Mouse (Mus musculus) liver, embryonic 15.5 days (tissue): ENCODE data around the gene Catsperz. TPM values are rescaled to one million over a fixed set of nuclear protein-coding genes. Genes with fewer than 3 reads are reported as not detected.
"Not testable (repeated sequence)": the region's sequence is repeated elsewhere in the genome, so short reads cannot be mapped to it uniquely, and the experiment has no call there.

ENCODE experiments used
- ATAC-seq: fragments of 200-750 bp; cut with Nextera tagmentation; 2 replicates; pipeline ENCODE4 v1.8.0; 2017; ENCODE audit warnings: moderate number of reproducible peaks, mild to moderate bottlenecking, moderate library complexity; ENCODE audit not compliant: insufficient read depth
- H3K27ac ChIP-seq: fragments of 300-500 bp; sonication (generic); replicated peaks from 2 replicates; pipeline ENCODE4 v1.5.1; 2015; ENCODE audit warnings: mild to moderate bottlenecking, inconsistent platforms
- H3K27me3 ChIP-seq: fragments of 300-500 bp; sonication (generic); 2 replicates; pipeline ENCODE4 v1.6.1; 2015; ENCODE audit warnings: mild to moderate bottlenecking, inconsistent platforms
- H3K36me3 ChIP-seq: fragments of 300-500 bp; sonication (generic); replicated peaks from 2 replicates; pipeline ENCODE4 v1.6.1; 2015; ENCODE audit warnings: moderate library complexity, mild to moderate bottlenecking, inconsistent platforms
- H3K4me1 ChIP-seq: fragments of 300-500 bp; sonication (generic); replicated peaks from 2 replicates; pipeline ENCODE4 v1.6.1; 2015; ENCODE audit warnings: inconsistent platforms
- H3K4me2 ChIP-seq: fragments of 300-500 bp; sonication (generic); 2 replicates; pipeline ENCODE4 v1.6.1; 2015; ENCODE audit warnings: moderate library complexity, mild to moderate bottlenecking, inconsistent platforms
- H3K4me3 ChIP-seq: fragments of 300-500 bp; sonication (generic); replicated peaks from 2 replicates; pipeline ENCODE4 v1.5.1; 2015; ENCODE audit warnings: mild to moderate bottlenecking, inconsistent platforms
- H3K9ac ChIP-seq: fragments of 300-500 bp; sonication (generic); 2 replicates; pipeline ENCODE4 v1.6.1; 2015; ENCODE audit warnings: moderate library complexity, mild to moderate bottlenecking, inconsistent platforms
- H3K9me3 ChIP-seq: fragments of 300-500 bp; sonication (generic); replicated peaks from 2 replicates; pipeline ENCODE4 v1.6.1; 2016; ENCODE audit warnings: inconsistent platforms
- WGBS: fragments of 180-500 bp; shearing (Covaris S2); methylation state at CpG from one replicate; pipeline ENCODE4 v1.1.7; 2015; ENCODE audit warnings: mixed read lengths; ENCODE audit not compliant: insufficient replicate concordance; 5-methylcytosine and 5-hydroxymethylcytosine counted together
- polyA plus RNA-seq: library from polyadenylated mRNA; unstranded; fragments of >200 nt; fragmentation: Nextera tagmentation; extraction: Ambion mirVana; gene quantifications from 2 replicates; pipeline ENCODE4 v1.2.1, GENCODE M21; 2015

The Catsperz gene
- polyA plus RNA-seq, 1 experiment from 2014 or later, result 0.59 TPM

DNA sequence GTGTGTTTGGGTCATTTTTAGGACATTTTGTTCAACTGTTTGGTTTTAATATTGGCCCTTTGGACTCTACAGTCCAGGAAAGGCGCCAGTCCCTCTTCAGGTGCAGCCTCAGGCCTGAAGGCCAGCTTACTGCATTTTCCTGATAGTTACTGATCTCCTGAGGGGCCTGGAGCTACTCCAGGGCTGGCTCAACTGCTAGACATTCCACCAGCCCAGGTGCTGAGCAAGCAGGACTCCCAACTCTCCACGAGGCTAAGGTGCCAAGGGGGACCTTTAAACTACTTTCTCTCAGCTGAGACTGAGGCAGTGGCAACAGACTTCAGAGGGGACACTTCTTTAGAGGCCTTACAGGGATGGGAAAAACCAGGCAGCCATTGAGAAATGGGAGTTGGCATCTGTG, 20.3 kb downstream of the Catsperz start:
- H3K27ac ChIP-seq, result no peak overlapping the region
- ATAC-seq, result no peak
- H3K4me1 ChIP-seq, result peaks cover 27% of the 10 kb centered on the region
- peaks cover 31% of the 10 kb centered on the region for H3K36me3 ChIP-seq
- H3K9me3 ChIP-seq, result 0 out of 2 replicates have a peak, but pooled peaks cover 3% of the 10 kb centered on the region
- H3K27me3 ChIP-seq, result no peaks in the 10 kb centered on the region
- H3K4me3 ChIP-seq, result no peak overlapping the region
- 62% methylated on average over 2 of the region's 2 CpGs for WGBS
- no peak overlapping the region for H3K9ac ChIP-seq
- H3K4me2 ChIP-seq, result no peak overlapping the region

GRCm38 (mm10) chr19:6903031-6903430, 22.1 kb downstream of the Catsperz start:
- H3K4me2 ChIP-seq, result no peak overlapping the region
- peaks cover 13% of the 10 kb centered on the region for H3K4me1 ChIP-seq
- no peak overlapping the region for H3K9ac ChIP-seq
- H3K27ac ChIP-seq, result no peak overlapping the region
- H3K9me3 ChIP-seq, result 0 out of 2 replicates have a peak, but pooled peaks cover 3% of the 10 kb centered on the region
- 78% methylated on average over 1 of the region's 1 CpGs for WGBS
- no peak for ATAC-seq
- H3K4me3 ChIP-seq, result no peak overlapping the region
- H3K27me3 ChIP-seq, result no peaks in the 10 kb centered on the region
- peaks cover 31% of the 10 kb centered on the region for H3K36me3 ChIP-seq

- Histone ChIP-seq H3K27ac (no peak overlapping the region), H3K9ac (no peak overlapping the region), H3K4me3 (no peak overlapping the region), H3K9me3 (0 out of 2 replicates have a peak, but pooled peaks cover 3% of the 10 kb centered on the region), H3K4me1 (no peaks in the 10 kb centered on the region), H3K36me3 (0 out of 2 replicates have a peak, but pooled peaks cover 2% of the 10 kb centered on the region), H3K27me3 (no peaks in the 10 kb centered on the region), H3K4me2 (no peak overlapping the region)
- ATAC-seq, result no peak
- 63% methylated on average over 4 of the region's 4 CpGs for WGBS
Observed at GRCm38 (mm10) chr19:6899641-6900040, 25.5 kb downstream of the Catsperz start.

DNA sequence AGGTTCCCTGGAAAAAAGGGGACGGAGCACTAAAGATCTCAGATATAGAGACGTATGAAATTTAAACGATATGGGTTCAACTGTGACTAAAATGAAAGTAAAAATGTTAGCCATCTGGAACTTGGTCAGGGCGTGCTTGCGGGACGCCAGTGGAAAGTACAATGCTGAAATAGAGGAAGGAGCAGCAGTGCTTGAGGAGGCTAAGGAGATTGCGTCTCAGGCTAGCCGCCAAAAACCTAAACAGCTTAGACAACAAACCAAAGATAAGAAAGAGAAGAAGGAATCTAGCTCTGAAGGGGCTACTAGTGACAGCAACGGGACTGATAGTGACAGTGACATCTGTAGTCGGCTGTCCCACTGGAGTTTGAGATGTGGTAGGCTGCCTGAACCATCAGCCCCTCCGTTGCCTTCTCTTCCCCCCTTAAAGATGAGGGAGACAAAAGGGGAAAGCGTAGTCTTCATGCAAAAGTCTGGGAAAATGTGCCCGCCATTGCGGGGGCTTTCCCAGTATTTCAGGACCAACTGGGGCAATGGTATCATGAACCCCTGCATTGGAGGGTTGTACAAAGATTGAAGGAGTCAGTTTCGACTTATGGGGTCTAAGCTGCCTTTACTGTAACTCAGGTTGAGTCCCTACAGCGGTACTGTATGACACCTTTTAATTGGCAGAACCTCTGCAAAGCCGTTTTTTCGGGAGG, 29.4 kb downstream of the Catsperz start:
- ATAC-seq, H3K27me3 ChIP-seq, H3K9ac ChIP-seq, H3K27ac ChIP-seq, H3K4me1 ChIP-seq, H3K9me3 ChIP-seq, H3K4me3 ChIP-seq, H3K36me3 ChIP-seq, H3K4me2 ChIP-seq: not testable (repeated sequence)
- WGBS, result 60% methylated on average over 18 of the region's 18 CpGs

- Histone ChIP-seq H3K36me3 (no peaks in the 10 kb centered on the region), H3K9me3 (no peaks in the 10 kb centered on the region), H3K4me2 (no peak overlapping the region), H3K9ac (no peak overlapping the region), H3K4me1 (no peaks in the 10 kb centered on the region), H3K27me3 (no peaks in the 10 kb centered on the region), H3K27ac (no peak overlapping the region), H3K4me3 (no peak overlapping the region)
- 79% methylated on average over 14 of the region's 14 CpGs for WGBS
- no peak for ATAC-seq
Observed at GRCm38 (mm10) chr19:6893731-6894451, 31.3 kb downstream of the Catsperz start.

DNA sequence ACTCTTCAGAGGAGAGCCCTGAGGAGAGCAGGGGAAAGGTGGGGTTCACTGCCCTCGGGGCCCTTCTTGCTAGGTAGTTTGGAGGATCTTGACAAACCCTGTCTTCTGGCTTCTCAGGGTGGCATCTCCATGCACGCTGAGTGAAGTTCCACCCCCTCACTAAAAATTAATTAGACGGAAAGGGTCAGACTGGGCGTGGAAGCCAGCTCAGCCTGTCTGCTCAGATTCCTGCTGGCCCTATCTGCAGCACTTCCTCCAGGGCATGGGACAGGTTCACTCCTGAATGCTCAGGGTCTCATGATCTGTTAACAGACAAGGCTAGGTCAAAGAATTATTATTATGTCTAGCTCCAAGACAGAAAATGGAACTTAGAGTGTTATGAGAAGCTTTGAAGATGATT, 32.7 kb downstream of the Catsperz start:
- Histone ChIP-seq H3K9me3 (no peaks in the 10 kb centered on the region), H3K27ac (no peak overlapping the region), H3K4me2 (no peak overlapping the region), H3K27me3 (no peaks in the 10 kb centered on the region), H3K9ac (no peak overlapping the region), H3K36me3 (no peaks in the 10 kb centered on the region), H3K4me1 (no peaks in the 10 kb centered on the region), H3K4me3 (no peak overlapping the region)
- WGBS, result 49% methylated on average over 4 of the region's 4 CpGs
- ATAC-seq, result no peak

DNA sequence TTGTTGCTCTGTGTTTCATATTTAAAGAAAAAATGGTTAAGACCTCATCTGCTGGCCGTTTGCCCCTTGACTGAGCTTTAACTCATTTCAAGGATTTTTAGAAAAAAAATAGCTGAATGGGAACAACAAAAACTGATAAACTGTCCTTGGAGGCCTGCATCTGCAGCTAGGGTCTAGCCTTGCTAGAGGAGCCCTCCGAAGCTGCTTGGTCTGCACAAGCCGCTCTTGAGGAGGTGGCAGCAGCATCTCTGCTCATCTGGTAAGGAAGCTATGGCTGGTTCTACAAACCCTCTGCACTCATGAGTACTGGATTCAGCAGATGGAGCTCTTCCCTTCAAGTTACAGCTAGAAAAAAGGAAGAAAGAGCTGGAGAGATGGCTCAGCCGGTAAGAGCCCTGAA, 47.2 kb downstream of the Catsperz start:
- WGBS, result 67% methylated on average over 4 of the region's 4 CpGs
- Histone ChIP-seq H3K27ac (no peak overlapping the region), H3K9ac (no peak overlapping the region), H3K4me3 (no peak overlapping the region), H3K4me2 (no peak overlapping the region), H3K27me3 (no peaks in the 10 kb centered on the region), H3K36me3 (no peaks in the 10 kb centered on the region), H3K9me3 (no peaks in the 10 kb centered on the region), H3K4me1 (no peaks in the 10 kb centered on the region)
- no peak for ATAC-seq

GRCm38 (mm10) chr19:6876799-6877198, 48.4 kb downstream of the Catsperz start:
- no peaks in the 10 kb centered on the region for H3K9me3 ChIP-seq
- H3K4me1 ChIP-seq, result peaks cover 9% of the 10 kb centered on the region
- no peak overlapping the region for H3K27ac ChIP-seq
- no peaks in the 10 kb centered on the region for H3K36me3 ChIP-seq
- no peak overlapping the region for H3K4me3 ChIP-seq
- H3K4me2 ChIP-seq, result no peak overlapping the region
- no peaks in the 10 kb centered on the region for H3K27me3 ChIP-seq
- no peak overlapping the region for H3K9ac ChIP-seq
- ATAC-seq, result no peak

DNA sequence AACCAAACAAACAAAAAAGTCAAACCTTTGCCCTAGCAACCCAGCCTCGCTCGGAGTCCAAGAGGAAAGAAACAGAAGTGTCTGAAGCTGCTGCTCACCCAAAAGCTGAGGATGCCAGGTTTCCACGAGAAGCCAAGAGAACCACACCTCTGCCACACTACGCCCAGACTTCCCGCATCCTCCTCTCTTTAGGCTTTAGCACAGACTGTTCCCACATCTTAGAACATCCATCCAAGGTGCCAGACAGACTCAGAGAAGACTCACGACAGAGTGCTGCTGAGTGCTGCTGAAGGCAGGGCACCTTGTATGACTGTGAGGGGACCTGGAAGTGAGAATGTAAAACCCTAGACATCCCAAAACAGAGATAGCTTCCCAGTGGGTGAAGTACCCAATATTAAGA, 49.3 kb downstream of the Catsperz start:
- ATAC-seq, result no peak
- no peak overlapping the region for H3K4me3 ChIP-seq
- no peak overlapping the region for H3K27ac ChIP-seq
- H3K4me1 ChIP-seq, result peaks cover 18% of the 10 kb centered on the region
- no peak overlapping the region for H3K9ac ChIP-seq
- H3K4me2 ChIP-seq, result no peak overlapping the region
- H3K27me3 ChIP-seq, result no peaks in the 10 kb centered on the region
- no peaks in the 10 kb centered on the region for H3K9me3 ChIP-seq
- no peaks in the 10 kb centered on the region for H3K36me3 ChIP-seq
- 63% methylated on average over 6 of the region's 6 CpGs for WGBS

DNA sequence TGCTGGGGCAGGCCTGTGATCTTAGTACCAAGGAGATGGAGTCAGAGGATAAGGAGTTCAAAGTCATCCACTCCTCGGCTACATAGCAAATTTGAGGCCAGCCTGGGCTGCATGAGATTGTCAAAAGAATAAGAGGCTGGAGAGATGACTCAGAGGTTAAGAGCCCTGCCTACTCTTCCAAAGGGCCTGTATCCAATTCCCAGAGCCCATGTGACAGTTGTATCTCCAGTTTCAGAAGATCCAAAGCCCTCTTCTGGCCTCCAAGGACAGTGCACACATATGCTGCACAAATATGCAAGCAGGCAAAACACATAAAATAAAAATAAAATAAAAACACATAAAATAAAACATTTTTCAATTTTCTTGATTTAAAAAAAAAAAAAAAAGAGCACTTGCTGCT, 50.9 kb downstream of the Catsperz start:
- Histone ChIP-seq H3K4me3 (no peak overlapping the region), H3K27me3 (no peaks in the 10 kb centered on the region), H3K9ac (no peak overlapping the region), H3K9me3 (no peaks in the 10 kb centered on the region), H3K4me1 (peaks cover 25% of the 10 kb centered on the region), H3K36me3 (no peaks in the 10 kb centered on the region), H3K4me2 (no peak overlapping the region), H3K27ac (no peak overlapping the region)
- WGBS, result 31% methylated on average over 1 of the region's 1 CpGs
- ATAC-seq, result no peak

GRCm38 (mm10) chr19:6872701-6873100, 52.5 kb downstream of the Catsperz start:
- H3K4me2 ChIP-seq, result no peak overlapping the region
- WGBS, result 47% methylated on average over 3 of the region's 3 CpGs
- no peak for ATAC-seq
- H3K9ac ChIP-seq, result no peak overlapping the region
- H3K4me3 ChIP-seq, result no peak overlapping the region
- H3K27ac ChIP-seq, result 0 out of 2 replicates have a peak overlapping the region, but pooled peaks have one; percentile 1
- peaks cover 29% of the 10 kb centered on the region for H3K4me1 ChIP-seq
- H3K9me3 ChIP-seq, result no peaks in the 10 kb centered on the region
- H3K36me3 ChIP-seq, result no peaks in the 10 kb centered on the region
- no peaks in the 10 kb centered on the region for H3K27me3 ChIP-seq
